9 mouse cellular contexts compared by ENCODE assay signal in genomic region chr15:85070561-85070960, GRCm38 (mm10). TPM values are rescaled to one million over a fixed set of nuclear protein-coding genes. Genes with fewer than 3 reads are reported as not detected.
A peak's percentile ranks its signal among the peaks of the same experiment; 100 is the strongest.
DNase-seq lines count a peak whose midpoint lies in the region; ATAC-seq lines count a peak whose summit lies in the region.
"Had no signal": no experiment of that assay in that cellular context is flagged by ENCODE, and none has a peak within 500 bp of the region (broad histone marks: within the 10 kb centered on the region; RNA-seq: fewer than 3 reads in every experiment).

No protein-coding gene starts in this region.

- no peak for ATAC-seq in kidney, embryonic 16.5 days (ENCODE audit: low FRiP score, low TSS enrichment)
- ATAC-seq in embryonic facial prominence, embryonic 11.5 days (replicated peaks; ENCODE audit: insufficient number of reproducible peaks, low FRiP score, low TSS enrichment, low read depth), result no peak
- ATAC-seq in neural tube, embryonic 11.5 days (ENCODE audit: insufficient read depth, low FRiP score, low TSS enrichment), result no peak

- no peaks in the 10 kb centered on the region for H3K4me1 ChIP-seq in kidney, embryonic 16.5 days (ENCODE audit: insufficient read depth, low read length)
- H3K4me1 ChIP-seq in embryonic facial prominence, embryonic 11.5 days (ENCODE audit: control insufficient read depth, insufficient read depth, low read length), result no peaks in the 10 kb centered on the region
- H3K4me1 ChIP-seq in neural tube, embryonic 11.5 days (ENCODE audit: control insufficient read depth, insufficient read depth, low read length), result no peaks in the 10 kb centered on the region
- H3K4me1 ChIP-seq: heart, embryonic 13.5 days had no signal

- no peak overlapping the region for H3K4me3 ChIP-seq in kidney, embryonic 16.5 days (ENCODE audit: low read length)
- no peak overlapping the region for H3K4me3 ChIP-seq in embryonic facial prominence, embryonic 11.5 days (ENCODE audit: low read depth, low read length)
- no peak overlapping the region for H3K4me3 ChIP-seq in neural tube, embryonic 11.5 days (ENCODE audit: low read depth, low read length)
- H3K4me3 ChIP-seq: heart, embryonic 13.5 days had no signal

- no peak overlapping the region for H3K27ac ChIP-seq in kidney, embryonic 16.5 days (ENCODE audit: low read length)
- no peak overlapping the region for H3K27ac ChIP-seq in embryonic facial prominence, embryonic 11.5 days (replicated peaks; ENCODE audit: low read depth, low read length)
- no peak overlapping the region for H3K27ac ChIP-seq in neural tube, embryonic 11.5 days (ENCODE audit: low read depth, low read length)
- H3K27ac ChIP-seq: heart, embryonic 13.5 days had no signal

- H3K27me3 ChIP-seq in kidney, embryonic 16.5 days (ENCODE audit: insufficient read depth, low read length), result no peaks in the 10 kb centered on the region
- no peaks in the 10 kb centered on the region for H3K27me3 ChIP-seq in embryonic facial prominence, embryonic 11.5 days (ENCODE audit: control insufficient read depth, insufficient read depth, low read length)
- H3K27me3 ChIP-seq in neural tube, embryonic 11.5 days (ENCODE audit: control insufficient read depth, insufficient read depth, low read length), result no peaks in the 10 kb centered on the region
- H3K27me3 ChIP-seq: heart, embryonic 13.5 days had no signal

- DNase-seq in kidney, adult 18-20 months, result peak; percentile 34
- peak; percentile 29 to 59 for DNase-seq in CD8-positive naive resting alpha-beta T cell, adult 2 months (ENCODE audit: low read depth in 2 of 2, low spot score in 2 of 2)
- peak; percentile 11 for DNase-seq in WW6 (ENCODE audit: low read depth, low spot score)
- DNase-seq in embryonic facial prominence, embryonic 11.5 days (ENCODE audit: low spot score), result peak; percentile 80
- peak; percentile 24 to 41 for DNase-seq in layer of hippocampus, postnatal 10 days (ENCODE audit: low spot score in 2 of 2)
- DNase-seq in neural tube, embryonic 11.5 days (ENCODE audit: low spot score), result peak; percentile 44
- no peak for DNase-seq in gastrocnemius, postnatal 14 days

- H3K9ac ChIP-seq in kidney, embryonic 16.5 days (replicated peaks; ENCODE audit: low read length), result no peak overlapping the region
- no peak overlapping the region for H3K9ac ChIP-seq in embryonic facial prominence, embryonic 11.5 days (replicated peaks; ENCODE audit: low read length)
- no peak overlapping the region for H3K9ac ChIP-seq in neural tube, embryonic 11.5 days (ENCODE audit: low read length)
- H3K9ac ChIP-seq: heart, embryonic 13.5 days had no signal

- no peaks in the 10 kb centered on the region for H3K9me3 ChIP-seq in kidney, embryonic 16.5 days (ENCODE audit: low read length)
- H3K9me3 ChIP-seq in embryonic facial prominence, embryonic 11.5 days (replicated peaks; ENCODE audit: control insufficient read depth, low read length), result no peaks in the 10 kb centered on the region
- no peaks in the 10 kb centered on the region for H3K9me3 ChIP-seq in neural tube, embryonic 11.5 days (ENCODE audit: control insufficient read depth, low read length)
- H3K9me3 ChIP-seq: heart, embryonic 13.5 days had no signal

- H3K36me3 ChIP-seq in kidney, embryonic 16.5 days (ENCODE audit: insufficient read depth, low read length), result no peaks in the 10 kb centered on the region
- no peaks in the 10 kb centered on the region for H3K36me3 ChIP-seq in embryonic facial prominence, embryonic 11.5 days (replicated peaks; ENCODE audit: control insufficient read depth, insufficient read depth, low read depth, low read length)
- H3K36me3 ChIP-seq in neural tube, embryonic 11.5 days (ENCODE audit: control insufficient read depth, insufficient read depth, low read length), result no peaks in the 10 kb centered on the region
- H3K36me3 ChIP-seq: heart, embryonic 13.5 days had no signal

- 21% methylated on average over 2 of the region's 2 CpGs for WGBS in kidney, embryonic 16.5 days
- 40% methylated on average over 2 of the region's 2 CpGs for WGBS in embryonic facial prominence, embryonic 11.5 days
- WGBS in neural tube, embryonic 11.5 days, result 47% methylated on average over 2 of the region's 2 CpGs

- no peak overlapping the region for H3K4me2 ChIP-seq in kidney, embryonic 16.5 days (replicated peaks; ENCODE audit: low read depth, low read length)
- H3K4me2 ChIP-seq in embryonic facial prominence, embryonic 11.5 days (ENCODE audit: low read depth, low read length), result no peak overlapping the region
- H3K4me2 ChIP-seq in neural tube, embryonic 11.5 days (ENCODE audit: low read depth), result no peak overlapping the region
- H3K4me2 ChIP-seq: heart, embryonic 13.5 days had no signal

- intact Hi-C loops in gastrocnemius, postnatal 14 days (cut with DNase I; ENCODE audit: low total_unique reads), result loop anchor here (2.0 kb wide), 1 partner anchor 68 kb away; no protein-coding TSS in a partner anchor

RNA-seq across cellular contexts. Expression of gene Fam118a, which starts 41.8 kb away (rescaled TPM):
- 23.3 and 23.9 TPM in 2 replicates for polyA plus RNA-seq in kidney, embryonic 16.5 days (2015; fragmentation: Nextera tagmentation; extraction: Ambion mirVana)
- 26.1 and 26.3 TPM in 2 replicates for polyA plus RNA-seq in embryonic facial prominence, embryonic 11.5 days (2014; fragmentation: Nextera tagmentation; extraction: Ambion mirVana)
- 10 to 100 TPM; 27.2 to 28.3 TPM for total RNA-seq in layer of hippocampus, postnatal 10 days (2021)
- 29.3 and 29.4 TPM in 2 replicates for polyA plus RNA-seq in neural tube, embryonic 11.5 days (2014; fragmentation: Nextera tagmentation; extraction: Ambion mirVana)
- 1 to 10 TPM; 5.1 to 5.3 TPM for total RNA-seq in gastrocnemius, postnatal 14 days (2021)

RNA-seq across cellular contexts. Expression of gene Upk3a, which starts 53.6 kb away (rescaled TPM):
- 65.9 and 74.8 TPM in 2 replicates for polyA plus RNA-seq in kidney, embryonic 16.5 days (2015; fragmentation: Nextera tagmentation; extraction: Ambion mirVana)
- polyA plus RNA-seq in embryonic facial prominence, embryonic 11.5 days (2014; fragmentation: Nextera tagmentation; extraction: Ambion mirVana), result not detected in 2 replicates
- total RNA-seq in layer of hippocampus, postnatal 10 days (2021), result under 1 TPM; 0.31 to 0.78 TPM
- polyA plus RNA-seq in neural tube, embryonic 11.5 days (2014; fragmentation: Nextera tagmentation; extraction: Ambion mirVana), result not detected in 2 replicates
- not detected for total RNA-seq in gastrocnemius, postnatal 14 days (2021)

Comparison
In these comparisons a context has a peak if more than half of its experiments do, and no peak if none do; other contexts are left out.
1. RNA of gene Upk3a, which starts 53.6 kb away (polyA plus RNA-seq): 65.9 to 74.8 TPM in kidney, embryonic 16.5 days; not detected in neural tube, embryonic 11.5 days and not detected in embryonic facial prominence, embryonic 11.5 days; every median in the first group is over 10 times any median in the second.